Mouse (Mus musculus) bone marrow macrophage, adult 2 months (primary cell): ENCODE measurements at regions not wholly inside any gene's neighbourhood (a gene's known extent, or its start where the extent isn't known, plus 50 kb on each side); places are given as distances from the start of the nearest gene placed in this dataset.

ENCODE experiments used
- H3K27ac ChIP-seq: 2 replicates; pipeline ENCODE4 v1.5.1; 2012; ENCODE audit warnings: low read depth, low read length; ENCODE audit not compliant: insufficient read depth
- H3K4me1 ChIP-seq: 2 replicates; pipeline ENCODE4 v1.6.1; 2012; ENCODE audit warnings: low read length; ENCODE audit not compliant: control insufficient read depth, insufficient read depth
- H3K4me3 ChIP-seq: 2 replicates; pipeline ENCODE4 v1.5.1; 2012; ENCODE audit warnings: mild to moderate bottlenecking, low read length, moderate library complexity; ENCODE audit not compliant: insufficient read depth
- CTCF ChIP-seq: IDR thresholded peaks from 2 replicates; pipeline ENCODE4 v1.5.1; 2012; ENCODE audit warnings: low read depth, mild to moderate bottlenecking, low read length, moderate library complexity
- POLR2A ChIP-seq: IDR thresholded peaks from 2 replicates; pipeline ENCODE4 v1.6.1; 2012; ENCODE audit warnings: mild to moderate bottlenecking, low read depth, low read length, borderline replicate concordance

GRCm38 (mm10) chr2:75469958-75470687 is 188.9 kb upstream of the Hnrnpa3 start:
- no peak overlapping the region; the same call in 1 of the 2 replicates for H3K4me3 ChIP-seq
- no peak for TF ChIP-seq CTCF
- TF ChIP-seq POLR2A = no peak
- H3K27ac ChIP-seq = no peak overlapping the region
- no peaks in the 10 kb centered on the region for H3K4me1 ChIP-seq

GRCm38 (mm10) chr2:75470688-75471054 is 188.4 kb upstream of the Hnrnpa3 start:
- TF ChIP-seq POLR2A = no peak
- TF ChIP-seq CTCF = no peak
- Histone ChIP-seq H3K4me3 (no peak overlapping the region; the same call in 1 of the 2 replicates), H3K27ac (no peak overlapping the region), H3K4me1 (no peaks in the 10 kb centered on the region)

DNA sequence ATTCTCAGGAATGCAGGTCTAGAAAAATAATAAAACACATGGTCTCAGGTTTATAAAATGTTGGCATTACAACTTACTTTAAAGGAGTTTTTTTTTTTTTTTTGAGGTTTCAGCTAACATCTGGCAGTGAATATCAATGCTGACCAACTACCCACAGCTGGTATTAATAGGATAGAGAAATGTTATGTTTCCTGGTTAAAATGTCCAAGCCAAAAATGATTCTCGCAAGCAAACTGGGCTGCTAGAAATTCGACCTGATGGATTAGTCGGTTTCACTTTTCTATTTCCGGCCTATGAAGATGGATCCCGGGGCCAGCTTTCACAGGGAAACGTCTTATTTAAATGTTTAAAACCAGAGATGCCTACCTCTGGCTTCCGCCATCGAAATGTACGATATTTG is 186.6 kb upstream of the Hnrnpa3 start:
- no peak overlapping the region for H3K4me3 ChIP-seq
- H3K27ac ChIP-seq = no peak overlapping the region
- TF ChIP-seq POLR2A (no peak), CTCF (no peak)
- no peaks in the 10 kb centered on the region for H3K4me1 ChIP-seq

GRCm38 (mm10) chr2:75474509-75474908 is 184.6 kb upstream of the Hnrnpa3 start:
- Histone ChIP-seq H3K4me3 (no peak overlapping the region), H3K27ac (no peak overlapping the region), H3K4me1 (no peaks in the 10 kb centered on the region)
- TF ChIP-seq POLR2A (no peak), CTCF (no peak)

GRCm38 (mm10) chr2:75476350-75476749 is 182.7 kb upstream of the Hnrnpa3 start:
- H3K4me1 ChIP-seq = no peaks in the 10 kb centered on the region
- no peak overlapping the region for H3K27ac ChIP-seq
- TF ChIP-seq POLR2A (no peak), CTCF (no peak)
- no peak overlapping the region for H3K4me3 ChIP-seq

GRCm38 (mm10) chr2:75477076-75477475 is 182.0 kb upstream of the Hnrnpa3 start:
- H3K4me1 ChIP-seq = no peaks in the 10 kb centered on the region

GRCm38 (mm10) chr2:75479546-75479945 is 179.5 kb upstream of the Hnrnpa3 start:
- Histone ChIP-seq H3K4me1 (no peaks in the 10 kb centered on the region), H3K27ac (no peak overlapping the region), H3K4me3 (no peak overlapping the region)
- no peak for TF ChIP-seq CTCF

More at GRCm38 (mm10) chr2:75477076-75477475, 182.0 kb upstream of the Hnrnpa3 start:
- H3K4me3 ChIP-seq = no peak overlapping the region
- TF ChIP-seq CTCF (no peak), POLR2A (no peak)
- H3K27ac ChIP-seq = no peak overlapping the region

GRCm38 (mm10) chr2:75481863-75482262 is 177.2 kb upstream of the Hnrnpa3 start:
- Histone ChIP-seq H3K27ac (no peak overlapping the region), H3K4me1 (no peaks in the 10 kb centered on the region), H3K4me3 (no peak overlapping the region)
- no peak for TF ChIP-seq POLR2A
- no peak for TF ChIP-seq CTCF

- no peak overlapping the region for H3K27ac ChIP-seq
- no peaks in the 10 kb centered on the region for H3K4me1 ChIP-seq
- H3K4me3 ChIP-seq = no peak overlapping the region
- TF ChIP-seq POLR2A (no peak), CTCF (no peak)
Measured at GRCm38 (mm10) chr2:75482484-75482883, 176.6 kb upstream of the Hnrnpa3 start.

GRCm38 (mm10) chr2:75484951-75485350 is 174.1 kb upstream of the Hnrnpa3 start:
- no peaks in the 10 kb centered on the region for H3K4me1 ChIP-seq
- no peak overlapping the region for H3K27ac ChIP-seq
- no peak overlapping the region for H3K4me3 ChIP-seq
- TF ChIP-seq POLR2A = no peak
- TF ChIP-seq CTCF = no peak

DNA sequence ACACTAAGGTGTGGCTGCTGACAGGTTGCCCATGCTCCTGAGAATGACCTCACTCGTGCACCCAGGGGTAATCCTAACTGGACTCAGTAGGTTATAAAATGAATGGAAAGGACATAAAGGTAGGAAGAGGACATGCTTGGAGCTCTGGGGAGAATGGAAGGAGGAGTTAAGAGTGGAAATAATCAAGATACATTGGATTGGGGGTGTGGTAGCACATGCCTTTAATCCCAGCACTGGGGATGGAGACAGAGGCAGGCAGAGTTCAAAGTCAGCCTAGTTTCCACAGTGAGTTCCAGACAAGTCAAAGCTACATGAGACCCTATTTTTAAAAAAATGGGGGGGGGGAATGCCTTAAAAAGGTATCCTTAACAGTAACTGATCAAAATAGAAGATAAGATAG is 167.9 kb upstream of the Hnrnpa3 start:
- no peak for TF ChIP-seq POLR2A
- no peak for TF ChIP-seq CTCF
- H3K4me3 ChIP-seq = no peak overlapping the region
- H3K4me1 ChIP-seq = no peaks in the 10 kb centered on the region
- no peak overlapping the region for H3K27ac ChIP-seq
